ENCODE assay signal across 10 mouse cellular contexts in genomic region chr17:50993294-50993993, GRCm38 (mm10).
A peak's percentile ranks its signal among the peaks of the same experiment; 100 is the strongest.
DNase-seq lines count a peak whose midpoint lies in the region; ATAC-seq and TF ChIP-seq lines count a peak whose summit lies in the region.
"Had no signal": no experiment of that assay in that cellular context is flagged by ENCODE, and none has a peak within 500 bp of the region (broad histone marks: within the 10 kb centered on the region; RNA-seq: fewer than 3 reads in every experiment).

No protein-coding gene starts in this region.

- no peak overlapping the region for H3K4me2 ChIP-seq in myocyte (ENCODE audit: low read depth)
- H3K4me2 ChIP-seq in forebrain, embryonic 14.5 days (ENCODE audit: low read length), result no peak overlapping the region
- H3K4me2 ChIP-seq: embryonic facial prominence, embryonic 15.5 days; neural tube, embryonic 13.5 days had no signal

- ATAC-seq in forebrain, embryonic 14.5 days, result no peak

- H3K79me2 ChIP-seq in MEL (ENCODE audit: control insufficient read depth, insufficient read depth, low read length, poor library complexity), result no peaks in the 10 kb centered on the region
- H3K79me2 ChIP-seq in myocyte (ENCODE audit: control insufficient read depth, insufficient read depth), result no peaks in the 10 kb centered on the region

- peaks cover 4% of the 10 kb centered on the region for H3K36me3 ChIP-seq in heart, embryonic 10.5 days
- H3K36me3 ChIP-seq in MEL (ENCODE audit: control insufficient read depth in 1 of 2, insufficient read depth in 2 of 2, low read length in 2 of 2), result peaks cover 0 to 32% of the 10 kb centered on the region in 2 experiments; a peak in 2 of 4 replicates
- H3K36me3 ChIP-seq in myocyte (ENCODE audit: control insufficient read depth, insufficient read depth), result no peaks in the 10 kb centered on the region
- no peaks in the 10 kb centered on the region for H3K36me3 ChIP-seq in forebrain, embryonic 14.5 days (ENCODE audit: control insufficient read depth, insufficient read depth, low read length)
- H3K36me3 ChIP-seq: embryonic facial prominence, embryonic 15.5 days; neural tube, embryonic 13.5 days had no signal

- no peak overlapping the region for H3K27ac ChIP-seq in heart, embryonic 10.5 days
- peak overlapping the region; percentile 95 for H3K27ac ChIP-seq in MEL (ENCODE audit: control insufficient read depth, low read depth, low read length)
- H3K27ac ChIP-seq in forebrain, embryonic 14.5 days (ENCODE audit: low read depth, low read length), result no peak overlapping the region
- H3K27ac ChIP-seq: embryonic facial prominence, embryonic 15.5 days; neural tube, embryonic 13.5 days had no signal

- TF ChIP-seq POLR2A in MEL (IDR thresholded peaks at IDR 0.05; ENCODE audit: control insufficient read depth in 1 of 2, insufficient read depth in 1 of 2, low read depth in 1 of 2, low read length in 2 of 2, poor library complexity in 1 of 2), result peak in 1 of 2 experiments; percentile 34; a peak in 1 of 4 replicates
- TF ChIP-seq POLR2A in myocyte (IDR thresholded peaks at IDR 0.05; ENCODE audit: insufficient read length, low read depth), result no peak

- no peaks in the 10 kb centered on the region for H3K9me3 ChIP-seq in heart, embryonic 10.5 days
- no peaks in the 10 kb centered on the region for H3K9me3 ChIP-seq in MEL (replicated peaks; ENCODE audit: insufficient read depth, low read length)
- no peaks in the 10 kb centered on the region; the same call in 1 of the 2 replicates for H3K9me3 ChIP-seq in forebrain, embryonic 14.5 days (replicated peaks; ENCODE audit: control insufficient read depth, low read length)
- H3K9me3 ChIP-seq: embryonic facial prominence, embryonic 15.5 days had no signal

- no peak overlapping the region for H3K4me3 ChIP-seq in heart, embryonic 10.5 days
- peak overlapping the region in 1 of 2 experiments; percentile 3; a peak in 1 of 4 replicates for H3K4me3 ChIP-seq in MEL (ENCODE audit: control insufficient read depth in 1 of 2, insufficient read depth in 1 of 2, low read depth in 2 of 2, low read length in 2 of 2)
- no peak overlapping the region for H3K4me3 ChIP-seq in myocyte
- no peak overlapping the region for H3K4me3 ChIP-seq in forebrain, embryonic 14.5 days (ENCODE audit: low read depth, low read length)
- H3K4me3 ChIP-seq: embryonic facial prominence, embryonic 15.5 days; neural tube, embryonic 13.5 days had no signal

- peak overlapping the region; percentile 52 for H3K9ac ChIP-seq in MEL (ENCODE audit: control insufficient read depth, low read depth, low read length, poor library complexity, severe bottlenecking)
- no peak overlapping the region for H3K9ac ChIP-seq in forebrain, embryonic 14.5 days (ENCODE audit: low read length)
- H3K9ac ChIP-seq: embryonic facial prominence, embryonic 15.5 days; neural tube, embryonic 13.5 days had no signal

- TF ChIP-seq CTCF in MEL (IDR thresholded peaks at IDR 0.05 in 2 of 3, conservative IDR thresholded peaks at IDR 0.05 in 1 of 3; ENCODE audit: control insufficient read depth in 1 of 3, insufficient read depth in 1 of 3, low read depth in 2 of 3, low read length in 3 of 3, poor library complexity in 1 of 3, severe bottlenecking in 1 of 3), result no peak

- no peaks in the 10 kb centered on the region for H3K27me3 ChIP-seq in heart, embryonic 10.5 days (ENCODE audit: insufficient read depth, poor library complexity, severe bottlenecking)
- H3K27me3 ChIP-seq in MEL (ENCODE audit: control insufficient read depth in 1 of 2, insufficient read depth in 2 of 2, low read length in 2 of 2), result no peaks in the 10 kb centered on the region
- no peaks in the 10 kb centered on the region for H3K27me3 ChIP-seq in myocyte (ENCODE audit: control insufficient read depth, insufficient read depth, insufficient read length)
- no peaks in the 10 kb centered on the region for H3K27me3 ChIP-seq in forebrain, embryonic 14.5 days (replicated peaks; ENCODE audit: control insufficient read depth, insufficient read depth, low read length)
- H3K27me3 ChIP-seq: embryonic facial prominence, embryonic 15.5 days; neural tube, embryonic 13.5 days had no signal

- 86% methylated on average over 3 of the region's 3 CpGs for WGBS in heart, embryonic 10.5 days
- WGBS in large intestine, adult 2 months, result 62% methylated on average over 3 of the region's 3 CpGs
- WGBS in forebrain, embryonic 14.5 days, result 86% methylated on average over 3 of the region's 3 CpGs

- DNase-seq in heart, adult 11 months, result peak; percentile 98
- DNase-seq in heart, embryonic 10.5 days (ENCODE audit: low spot score), result no peak
- DNase-seq in MEL (ENCODE audit: low read depth, low spot score), result peak; percentile 90
- DNase-seq in large intestine, adult 2 months (ENCODE audit: low read depth, low spot score), result peak; percentile 7
- DNase-seq in testis, postnatal 14 days (ENCODE audit: low spot score), result no peak
- DNase-seq in embryo, embryonic 10 days (ENCODE audit: low spot score), result no peak
- no peak for DNase-seq in forebrain, embryonic 14.5 days (ENCODE audit: low spot score)

- H3K4me1 ChIP-seq in heart, embryonic 10.5 days, result no peaks in the 10 kb centered on the region
- peaks cover 5 to 8% of the 10 kb centered on the region in 2 experiments for H3K4me1 ChIP-seq in MEL (ENCODE audit: control insufficient read depth in 1 of 2, insufficient read depth in 2 of 2, low read length in 2 of 2)
- no peaks in the 10 kb centered on the region for H3K4me1 ChIP-seq in forebrain, embryonic 14.5 days (ENCODE audit: control insufficient read depth, insufficient read depth, low read length)
- H3K4me1 ChIP-seq: embryonic facial prominence, embryonic 15.5 days; neural tube, embryonic 13.5 days had no signal

- TF ChIP-seq EP300 in MEL (IDR thresholded peaks at IDR 0.05; ENCODE audit: low read depth in 1 of 2, low read length in 2 of 2), result peak; percentile 92 to 95

- H3ac ChIP-seq in myocyte (ENCODE audit: control insufficient read depth, insufficient read length), result no peak overlapping the region

- TF ChIP-seq RAD21 in MEL (IDR thresholded peaks at IDR 0.05; ENCODE audit: low read depth, low read length), result no peak

TF ChIP-seq in MEL, 35 proteins besides CTCF, POLR2A, EP300 and RAD21 (continues in another document):
- TF ChIP-seq USF1 (IDR thresholded peaks at IDR 0.05; ENCODE audit: low read depth, low read length) (peak; percentile 82), GABPA (IDR thresholded peaks at IDR 0.05; ENCODE audit: low read depth, low read length) (no peak), POLR2AphosphoS5 (IDR thresholded peaks at IDR 0.05; ENCODE audit: borderline replicate concordance, low read depth, low read length) (no peak), USF2 (IDR thresholded peaks at IDR 0.05; ENCODE audit: borderline replicate concordance in 1 of 2, insufficient read depth in 1 of 2, low read depth in 1 of 2, low read length in 2 of 2) (no peak), SMC3 (IDR thresholded peaks at IDR 0.05; ENCODE audit: low read depth, low read length) (no peak), NRF1 (IDR thresholded peaks at IDR 0.05; ENCODE audit: insufficient read depth, low read depth, low read length, poor library complexity, severe bottlenecking) (no peak), ZNF384 (IDR thresholded peaks at IDR 0.05; ENCODE audit: low read depth, low read length) (no peak), TCF12 (IDR thresholded peaks at IDR 0.05; ENCODE audit: low read depth, low read length) (peak; percentile 71), BHLHE40 (IDR thresholded peaks at IDR 0.05; ENCODE audit: borderline replicate concordance, low read depth, low read length) (peak; percentile 90), TAL1 (IDR thresholded peaks at IDR 0.05; ENCODE audit: low read length) (peak; percentile 92), ELF1 (IDR thresholded peaks at IDR 0.05; ENCODE audit: low read depth, low read length) (no peak), MAFK (IDR thresholded peaks at IDR 0.05; ENCODE audit: borderline replicate concordance, low read depth, low read length) (no peak), JUND (IDR thresholded peaks at IDR 0.05; ENCODE audit: low read depth, low read length) (peak; percentile 88; the same call in 1 of the 2 replicates), CHD2 (IDR thresholded peaks at IDR 0.05; ENCODE audit: low read length) (no peak), TBP (IDR thresholded peaks at IDR 0.05; ENCODE audit: low read depth, low read length) (0 out of 2 replicates have a peak, but pooled peaks have one; percentile 44), MEF2A (IDR thresholded peaks at IDR 0.05; ENCODE audit: extremely low read depth, insufficient replicate concordance, low read depth, low read length, poor library complexity, severe bottlenecking) (no peak)

TF ChIP-seq in myocyte, 11 proteins besides CTCF, POLR2A, EP300 and RAD21:
- TF ChIP-seq TCF3 (IDR thresholded peaks at IDR 0.05; ENCODE audit: insufficient read length, low read depth) (no peak), USF1 (IDR thresholded peaks at IDR 0.05; ENCODE audit: low read depth) (peak; percentile 23), MYOD1 (IDR thresholded peaks at IDR 0.05; ENCODE audit: control insufficient read depth in 1 of 3, insufficient read length in 2 of 3, low read depth in 2 of 3) (peak in 1 of 3 experiments; percentile 52), MYOG (IDR thresholded peaks at IDR 0.05; ENCODE audit: control insufficient read depth in 1 of 3, insufficient read depth in 1 of 3, insufficient read length in 2 of 3, low read depth in 2 of 3) (no peak), CEBPB (IDR thresholded peaks at IDR 0.05; ENCODE audit: insufficient read depth, poor library complexity, severe bottlenecking) (0 out of 2 replicates have a peak, but pooled peaks have one; percentile 12)
TF ChIP-seq in myocyte: peak in this region for 3.

Comparison
In these comparisons a context has a peak if more than half of its experiments do, and no peak if none do; other contexts are left out.
1. DNase-seq: peak in heart, adult 11 months (single experiment), MEL (single experiment) and large intestine, adult 2 months (single experiment); none in heart, embryonic 10.5 days (single experiment), testis, postnatal 14 days (single experiment), embryo, embryonic 10 days (single experiment) and forebrain, embryonic 14.5 days (single experiment).